Mouse (Mus musculus) heart, embryonic 16.5 days (tissue): ENCODE data around the gene Ctnna3. TPM values are rescaled to one million over a fixed set of nuclear protein-coding genes. Genes with fewer than 3 reads are reported as not detected.
A peak's percentile ranks its signal among the peaks of the same experiment; 100 is the strongest.

Experiments used
- ATAC-seq: fragments of 200-750 bp; cut with Nextera tagmentation; replicated peaks from 2 replicates; pipeline ENCODE4 v1.8.0; 2017; ENCODE audit warnings: moderate number of reproducible peaks; ENCODE audit not compliant: insufficient read depth, low FRiP score; ENCODE audit errors: extremely low read depth
- H3K27ac ChIP-seq: fragments of 300-500 bp; sonication (generic); 2 replicates; pipeline ENCODE4 v1.5.1; 2014; ENCODE audit warnings: mild to moderate bottlenecking, low read length, control low read depth, moderate library complexity
- H3K27me3 ChIP-seq: fragments of 300-500 bp; sonication (generic); 2 replicates; pipeline ENCODE4 v1.6.1; 2014; ENCODE audit warnings: low read length, mixed read lengths; ENCODE audit not compliant: control insufficient read depth, insufficient read depth
- H3K36me3 ChIP-seq: fragments of 300-500 bp; sonication (generic); 2 replicates; pipeline ENCODE4 v1.6.1; 2014; ENCODE audit not compliant: control insufficient read depth, insufficient read depth
- H3K4me1 ChIP-seq: fragments of 300-500 bp; sonication (generic); 2 replicates; pipeline ENCODE4 v1.6.1; 2014; ENCODE audit warnings: low read length, mixed read lengths; ENCODE audit not compliant: control insufficient read depth, insufficient read depth
- H3K4me2 ChIP-seq: fragments of 300-500 bp; sonication (generic); 2 replicates; pipeline ENCODE4 v1.6.1; 2014; ENCODE audit warnings: low read depth, mild to moderate bottlenecking, control low read depth, low read length
- H3K4me3 ChIP-seq: fragments of 300-500 bp; sonication (generic); 2 replicates; pipeline ENCODE4 v1.5.1; 2014; ENCODE audit warnings: mild to moderate bottlenecking, control low read depth, low read length
- H3K9ac ChIP-seq: fragments of 300-500 bp; sonication (generic); 2 replicates; pipeline ENCODE4 v1.6.1; 2014; ENCODE audit warnings: low read length, control low read depth
- H3K9me3 ChIP-seq: fragments of 300-500 bp; sonication (generic); replicated peaks from 2 replicates; pipeline ENCODE4 v1.6.1; 2016; ENCODE audit warnings: low read length; ENCODE audit not compliant: control insufficient read depth
- WGBS: fragments of 180-500 bp; shearing (Covaris S2); extraction: QIAGEN DNeasy Blood & Tissue Kit; methylation state at CpG from one replicate; pipeline ENCODE4 v1.1.7; 2014; 5-methylcytosine and 5-hydroxymethylcytosine counted together
- polyA plus RNA-seq: library from polyadenylated mRNA; unstranded; fragments of >200 nt; fragmentation: Nextera tagmentation; extraction: Ambion mirVana; gene quantifications from 2 replicates; pipeline ENCODE4 v1.2.1, GENCODE M21; 2015

Ctnna3 gene
- polyA plus RNA-seq, 1 experiment from 2014 or later: 27.6 TPM

GRCm38 (mm10) chr10:63457292-63458128, 27.6 kb downstream of the Ctnna3 start:
- Histone ChIP-seq H3K4me1 (peaks cover 25% of the 10 kb centered on the region), H3K9ac (peak overlapping the region; percentile 79), H3K27ac (peak overlapping the region; percentile 99), H3K4me3 (peak overlapping the region; percentile 63), H3K36me3 (no peaks in the 10 kb centered on the region), H3K9me3 (no peaks in the 10 kb centered on the region), H3K4me2 (peak overlapping the region; percentile 67), H3K27me3 (no peaks in the 10 kb centered on the region)
- ATAC-seq: peak; percentile 88
- WGBS: 16% methylated on average over 17 of the region's 17 CpGs

- Histone ChIP-seq H3K9me3 (no peaks in the 10 kb centered on the region), H3K36me3 (no peaks in the 10 kb centered on the region), H3K4me2 (peak overlapping the region; percentile 67), H3K27ac (peak overlapping the region; percentile 65), H3K4me3 (peak overlapping the region; percentile 32), H3K4me1 (peaks cover 21% of the 10 kb centered on the region), H3K9ac (peak overlapping the region; percentile 49), H3K27me3 (no peaks in the 10 kb centered on the region)
- no peak for ATAC-seq
- 46% methylated on average over 5 of the region's 5 CpGs for WGBS
These were observed 31.0 kb downstream of the Ctnna3 start for GRCm38 (mm10) chr10:63460935-63461334.

- 33% methylated on average over 6 of the region's 6 CpGs for WGBS
These were observed 42.6 kb downstream of the Ctnna3 start for GRCm38 (mm10) chr10:63472473-63472872.

GRCm38 (mm10) chr10:63476167-63476647, 46.3 kb downstream of the Ctnna3 start:
- Histone ChIP-seq H3K9ac (peak overlapping the region; percentile 67), H3K4me3 (peak overlapping the region; percentile 22; the same call in 1 of the 2 replicates), H3K36me3 (no peaks in the 10 kb centered on the region), H3K9me3 (no peaks in the 10 kb centered on the region), H3K4me2 (peak overlapping the region; percentile 52), H3K27ac (peak overlapping the region; percentile 99), H3K27me3 (no peaks in the 10 kb centered on the region), H3K4me1 (peaks cover 52% of the 10 kb centered on the region)
- ATAC-seq: peak; percentile 93
- 15% methylated on average over 10 of the region's 10 CpGs for WGBS

More at GRCm38 (mm10) chr10:63472473-63472872, 42.6 kb downstream of the Ctnna3 start:
- Histone ChIP-seq H3K4me3 (no peak overlapping the region), H3K27ac (peak overlapping the region; percentile 40), H3K36me3 (peaks cover 4% of the 10 kb centered on the region; the same call in 1 of the 2 replicates), H3K9ac (no peak overlapping the region), H3K9me3 (peaks cover 2% of the 10 kb centered on the region; the same call in 1 of the 2 replicates), H3K4me2 (no peak overlapping the region), H3K4me1 (peaks cover 34% of the 10 kb centered on the region), H3K27me3 (no peaks in the 10 kb centered on the region)
- no peak for ATAC-seq

GRCm38 (mm10) chr10:63478946-63479345, 49.0 kb downstream of the Ctnna3 start:
- Histone ChIP-seq H3K4me3 (no peak overlapping the region), H3K27me3 (no peaks in the 10 kb centered on the region), H3K4me1 (peaks cover 53% of the 10 kb centered on the region), H3K9me3 (no peaks in the 10 kb centered on the region), H3K27ac (no peak overlapping the region; the same call in 1 of the 2 replicates), H3K36me3 (no peaks in the 10 kb centered on the region), H3K4me2 (no peak overlapping the region), H3K9ac (no peak overlapping the region)
- ATAC-seq: no peak
- WGBS: 24% methylated on average over 2 of the region's 2 CpGs

GRCm38 (mm10) chr10:63480066-63480465, 50.2 kb downstream of the Ctnna3 start:
- no peak overlapping the region for H3K9ac ChIP-seq
- H3K27me3 ChIP-seq: no peaks in the 10 kb centered on the region
- H3K4me1 ChIP-seq: peaks cover 43% of the 10 kb centered on the region
- peak overlapping the region; percentile 3; the same call in 1 of the 2 replicates for H3K4me3 ChIP-seq
- 33% methylated on average over 5 of the region's 5 CpGs for WGBS
- peak overlapping the region; percentile 39 for H3K4me2 ChIP-seq
- H3K9me3 ChIP-seq: no peaks in the 10 kb centered on the region
- 0 out of 2 replicates have a peak, but pooled peaks have one; percentile 18 for ATAC-seq
- no peaks in the 10 kb centered on the region for H3K36me3 ChIP-seq
- peak overlapping the region; percentile 67 for H3K27ac ChIP-seq

GRCm38 (mm10) chr10:63488346-63488745, 58.4 kb downstream of the Ctnna3 start:
- peaks cover 2% of the 10 kb centered on the region; the same call in 1 of the 2 replicates for H3K36me3 ChIP-seq
- 88% methylated on average over 7 of the region's 7 CpGs for WGBS

GRCm38 (mm10) chr10:63523956-63524355, 94.1 kb downstream of the Ctnna3 start:
- Histone ChIP-seq H3K4me3 (no peak overlapping the region), H3K27ac (no peak overlapping the region), H3K36me3 (peaks cover 6% of the 10 kb centered on the region; the same call in 1 of the 2 replicates), H3K9ac (no peak overlapping the region), H3K4me2 (no peak overlapping the region), H3K4me1 (peaks cover 9% of the 10 kb centered on the region), H3K27me3 (no peaks in the 10 kb centered on the region), H3K9me3 (no peaks in the 10 kb centered on the region)
- ATAC-seq: no peak
- WGBS: 77% methylated on average over 3 of the region's 3 CpGs

More at GRCm38 (mm10) chr10:63488346-63488745, 58.4 kb downstream of the Ctnna3 start:
- Histone ChIP-seq H3K9me3 (peaks cover 4% of the 10 kb centered on the region; the same call in 1 of the 2 replicates), H3K27ac (no peak overlapping the region), H3K9ac (no peak overlapping the region), H3K4me2 (no peak overlapping the region), H3K27me3 (no peaks in the 10 kb centered on the region), H3K4me3 (no peak overlapping the region), H3K4me1 (no peaks in the 10 kb centered on the region)
- ATAC-seq: no peak

- H3K4me2 ChIP-seq: 0 out of 2 replicates have a peak overlapping the region, but pooled peaks have one; percentile 24
- H3K4me1 ChIP-seq: peaks cover 9% of the 10 kb centered on the region
- 24% methylated on average over 4 of the region's 4 CpGs for WGBS
- peak; percentile 52; the same call in 1 of the 2 replicates for ATAC-seq
- peak overlapping the region; percentile 49 for H3K27ac ChIP-seq
- H3K36me3 ChIP-seq: peaks cover 6% of the 10 kb centered on the region; the same call in 1 of the 2 replicates
- H3K9ac ChIP-seq: no peak overlapping the region
- H3K27me3 ChIP-seq: no peaks in the 10 kb centered on the region
- no peak overlapping the region for H3K4me3 ChIP-seq
- no peaks in the 10 kb centered on the region for H3K9me3 ChIP-seq
These were observed 96.1 kb downstream of the Ctnna3 start for GRCm38 (mm10) chr10:63526027-63526426.
